Mouse (Mus musculus) embryonic facial prominence, embryonic 11.5 days (tissue): ENCODE measurements around the gene Pla2g4b. TPM values are rescaled to one million over a fixed set of nuclear protein-coding genes. Genes with fewer than 3 reads are reported as not detected.

ENCODE experiments used
- ATAC-seq: fragments of 200-750 bp; cut with Nextera tagmentation; replicated peaks from 2 replicates; pipeline ENCODE4 v1.8.0; 2017; ENCODE audit warnings: low read depth; ENCODE audit not compliant: insufficient number of reproducible peaks, low FRiP score, low TSS enrichment
- DNase-seq: peaks from one replicate; pipeline ENCODE4 v3.0.0-alpha.2; 2015; ENCODE audit warnings: low spot score
- H3K27ac ChIP-seq: fragments of 300-500 bp; sonication (generic); replicated peaks from 2 replicates; pipeline ENCODE4 v1.5.1; 2014; ENCODE audit warnings: mild to moderate bottlenecking, low read depth, low read length, control low read depth
- H3K27me3 ChIP-seq: fragments of 300-500 bp; sonication (generic); 2 replicates; pipeline ENCODE4 v1.6.1; 2014; ENCODE audit warnings: mild to moderate bottlenecking, low read length, moderate library complexity, mixed read lengths; ENCODE audit not compliant: control insufficient read depth, insufficient read depth
- H3K36me3 ChIP-seq: fragments of 300-500 bp; sonication (generic); replicated peaks from 2 replicates; pipeline ENCODE4 v1.6.1; 2014; ENCODE audit warnings: low read depth, mild to moderate bottlenecking, low read length, moderate library complexity, mixed read lengths; ENCODE audit not compliant: control insufficient read depth, insufficient read depth
- H3K4me1 ChIP-seq: fragments of 300-500 bp; sonication (generic); 2 replicates; pipeline ENCODE4 v1.6.1; 2014; ENCODE audit warnings: low read length, mixed read lengths; ENCODE audit not compliant: control insufficient read depth, insufficient read depth
- H3K4me2 ChIP-seq: fragments of 300-500 bp; sonication (generic); 2 replicates; pipeline ENCODE4 v1.6.1; 2014; ENCODE audit warnings: low read depth, mild to moderate bottlenecking, control low read depth, low read length, moderate library complexity
- H3K4me3 ChIP-seq: fragments of 300-500 bp; sonication (generic); 2 replicates; pipeline ENCODE4 v1.5.1; 2014; ENCODE audit warnings: low read depth, low read length, control low read depth
- H3K9ac ChIP-seq: fragments of 300-500 bp; sonication (generic); replicated peaks from 2 replicates; pipeline ENCODE4 v1.6.1; 2014; ENCODE audit warnings: mild to moderate bottlenecking, control low read depth, low read length
- H3K9me3 ChIP-seq: fragments of 300-500 bp; sonication (generic); replicated peaks from 2 replicates; pipeline ENCODE4 v1.6.1; 2016; ENCODE audit warnings: mild to moderate bottlenecking, low read length, inconsistent platforms, mixed read lengths; ENCODE audit not compliant: control insufficient read depth
- WGBS: fragments of 180-500 bp; shearing (Covaris S2); extraction: QIAGEN DNeasy Blood & Tissue Kit; methylation state at CpG from one replicate; pipeline ENCODE4 v1.1.7; 2014; 5-methylcytosine and 5-hydroxymethylcytosine counted together
- polyA plus RNA-seq: library from polyadenylated mRNA; unstranded; fragments of >200 nt; fragmentation: Nextera tagmentation; extraction: Ambion mirVana; gene quantifications from 2 replicates; pipeline ENCODE4 v1.2.1, GENCODE M21; 2014

Pla2g4b gene
- polyA plus RNA-seq, 1 experiment from 2014 or later: 0.88 TPM

- no peaks in the 10 kb centered on the region for H3K9me3 ChIP-seq
- DNase-seq (peak; percentile 93), ATAC-seq (peak; percentile 76)
- H3K36me3 ChIP-seq: peaks cover 3% of the 10 kb centered on the region
- H3K4me1 ChIP-seq: no peaks in the 10 kb centered on the region
- peak within 1 kb of the TSS; percentile 89 for H3K9ac ChIP-seq
- no peaks in the 10 kb centered on the region for H3K27me3 ChIP-seq
- peak within 1 kb of the TSS; percentile 79 for H3K4me3 ChIP-seq
- H3K4me2 ChIP-seq: peak within 1 kb of the TSS; percentile 50
- peak within 1 kb of the TSS; percentile 71 for H3K27ac ChIP-seq
- 5% methylated on average over 50 of the region's 50 CpGs for WGBS
These were observed 6.0 kb upstream of the Pla2g4b start, which contains the start of the genes Jmjd7 and Gm28042 for GRCm38 (mm10) chr2:120026984-120027949. Gene Jmjd7, plus strand, starts transcription at chr2:120027483. Gene Gm28042, plus strand, starts transcription at chr2:120027493.

GRCm38 (mm10) chr2:120027950-120028331 lies 5.3 kb upstream of the Pla2g4b start:
- Histone ChIP-seq H3K4me3 (peak overlapping the region; percentile 79), H3K4me1 (no peaks in the 10 kb centered on the region), H3K4me2 (peak overlapping the region; percentile 50), H3K27me3 (no peaks in the 10 kb centered on the region), H3K27ac (peak overlapping the region; percentile 71), H3K9me3 (no peaks in the 10 kb centered on the region), H3K36me3 (peaks cover 4% of the 10 kb centered on the region), H3K9ac (peak overlapping the region; percentile 89)
- peak; percentile 56 for DNase-seq
- ATAC-seq: 0 out of 2 replicates have a peak, but pooled peaks have one; percentile 27
- 57% methylated on average over 3 of the region's 3 CpGs for WGBS

- H3K36me3 ChIP-seq: peaks cover 4% of the 10 kb centered on the region
- no peak overlapping the region for H3K4me3 ChIP-seq
- no peaks in the 10 kb centered on the region for H3K9me3 ChIP-seq
- H3K27ac ChIP-seq: no peak overlapping the region
- no peaks in the 10 kb centered on the region for H3K27me3 ChIP-seq
- 87% methylated on average over 8 of the region's 8 CpGs for WGBS
- DNase-seq (no peak), ATAC-seq (no peak)
- H3K4me2 ChIP-seq: no peak overlapping the region
- no peak overlapping the region for H3K9ac ChIP-seq
- no peaks in the 10 kb centered on the region for H3K4me1 ChIP-seq
These were observed 2.8 kb upstream of the Pla2g4b start for GRCm38 (mm10) chr2:120030380-120030779.

GRCm38 (mm10) chr2:120033726-120034125 lies 509 bp downstream of the Pla2g4b start:
- DNase-seq (no peak), ATAC-seq (no peak)
- H3K27me3 ChIP-seq: no peaks in the 10 kb centered on the region
- no peaks in the 10 kb centered on the region for H3K4me1 ChIP-seq
- no peak overlapping the region for H3K4me3 ChIP-seq
- WGBS: 82% methylated on average over 5 of the region's 5 CpGs
- H3K36me3 ChIP-seq: peaks cover 7% of the 10 kb centered on the region
- H3K9ac ChIP-seq: no peak overlapping the region
- no peaks in the 10 kb centered on the region for H3K9me3 ChIP-seq
- H3K4me2 ChIP-seq: no peak overlapping the region
- H3K27ac ChIP-seq: no peak overlapping the region

- no peak for ATAC-seq
These were observed 4.5 kb downstream of the Pla2g4b start for GRCm38 (mm10) chr2:120037744-120038143.

GRCm38 (mm10) chr2:120040991-120041390 lies 7.8 kb downstream of the Pla2g4b start:
- H3K36me3 ChIP-seq: peaks cover 3% of the 10 kb centered on the region; the same call in 1 of the 2 replicates
- 91% methylated on average over 5 of the region's 5 CpGs for WGBS

More at GRCm38 (mm10) chr2:120037744-120038143, 4.5 kb downstream of the Pla2g4b start:
- Histone ChIP-seq H3K27ac (no peak overlapping the region), H3K36me3 (peaks cover 6% of the 10 kb centered on the region), H3K27me3 (no peaks in the 10 kb centered on the region), H3K9ac (no peak overlapping the region), H3K4me1 (no peaks in the 10 kb centered on the region), H3K4me3 (no peak overlapping the region), H3K9me3 (no peaks in the 10 kb centered on the region), H3K4me2 (no peak overlapping the region)
- WGBS: 94% methylated on average over 9 of the region's 9 CpGs
- DNase-seq: no peak

GRCm38 (mm10) chr2:120044101-120044603 lies 10.9 kb downstream of the Pla2g4b start:
- Histone ChIP-seq H3K36me3 (peaks cover 3% of the 10 kb centered on the region; the same call in 1 of the 2 replicates), H3K4me2 (no peak overlapping the region), H3K27ac (no peak overlapping the region), H3K4me3 (no peak overlapping the region), H3K4me1 (no peaks in the 10 kb centered on the region), H3K9me3 (no peaks in the 10 kb centered on the region), H3K27me3 (no peaks in the 10 kb centered on the region), H3K9ac (no peak overlapping the region)
- 53% methylated on average over 4 of the region's 4 CpGs for WGBS
- no peak for DNase-seq
- ATAC-seq: peak; percentile 14; the same call in 1 of the 2 replicates

More at GRCm38 (mm10) chr2:120040991-120041390, 7.8 kb downstream of the Pla2g4b start:
- ATAC-seq: no peak
- no peaks in the 10 kb centered on the region for H3K9me3 ChIP-seq
- H3K4me2 ChIP-seq: no peak overlapping the region
- no peaks in the 10 kb centered on the region for H3K4me1 ChIP-seq
- H3K27ac ChIP-seq: no peak overlapping the region
- no peaks in the 10 kb centered on the region for H3K27me3 ChIP-seq
- no peak overlapping the region for H3K9ac ChIP-seq
- no peak for DNase-seq
- H3K4me3 ChIP-seq: no peak overlapping the region

- Histone ChIP-seq H3K9ac (no peak overlapping the region), H3K4me1 (no peaks in the 10 kb centered on the region), H3K36me3 (peaks cover 3% of the 10 kb centered on the region; the same call in 1 of the 2 replicates), H3K4me2 (no peak overlapping the region), H3K27ac (no peak overlapping the region), H3K9me3 (no peaks in the 10 kb centered on the region), H3K4me3 (no peak overlapping the region), H3K27me3 (no peaks in the 10 kb centered on the region)
- DNase-seq (no peak), ATAC-seq (no peak)
- WGBS: 82% methylated on average over 3 of the region's 3 CpGs
These were observed 11.5 kb downstream of the Pla2g4b start for GRCm38 (mm10) chr2:120044676-120045075.
